Mouse (Mus musculus): ENCODE data around the gene Atp12a. TPM values are rescaled to one million over a fixed set of nuclear protein-coding genes. Genes with fewer than 3 reads are reported as not detected.
A peak's percentile ranks its signal among the peaks of the same experiment; 100 is the strongest.

Gene Atp12a
- polyA plus RNA-seq, 1 experiment from 2014 or later = not detected

DNA sequence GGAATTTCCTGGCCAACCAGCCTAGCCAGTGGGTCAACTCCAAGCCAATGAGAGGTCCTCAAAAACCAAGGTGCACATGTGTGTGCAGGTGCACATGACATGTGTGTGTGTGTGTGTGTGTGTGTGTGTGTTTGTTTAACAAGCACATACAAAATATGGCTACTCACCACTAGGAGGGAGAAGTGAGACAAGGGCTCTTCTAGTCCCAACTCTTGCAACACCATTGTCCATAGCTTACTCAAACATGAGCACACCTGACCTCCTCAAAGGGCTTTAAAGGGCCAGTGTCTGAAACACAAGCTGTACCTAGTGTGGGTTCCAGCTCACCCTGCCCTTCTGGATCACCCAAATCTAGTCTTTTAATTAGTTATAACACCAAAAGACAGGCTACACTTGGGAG lies 12.9 kb downstream of the Atp12a start:
- Histone ChIP-seq H3K27me3 (replicated peaks) (0 out of 2 replicates have a peak, but pooled peaks cover 4% of the 10 kb centered on the region), H3K9ac (no peak overlapping the region), H3K27ac (ENCODE audit: poor library complexity, severe bottlenecking) (no peak overlapping the region), H3K4me1 (replicated peaks) (no peaks in the 10 kb centered on the region), H3K4me2 (no peak overlapping the region), H3K9me3 (replicated peaks) (no peaks in the 10 kb centered on the region), H3K36me3 (no peaks in the 10 kb centered on the region), H3K4me3 (no peak overlapping the region)
- ATAC-seq (ENCODE audit: insufficient number of reproducible peaks, low FRiP score) = no peak

DNA sequence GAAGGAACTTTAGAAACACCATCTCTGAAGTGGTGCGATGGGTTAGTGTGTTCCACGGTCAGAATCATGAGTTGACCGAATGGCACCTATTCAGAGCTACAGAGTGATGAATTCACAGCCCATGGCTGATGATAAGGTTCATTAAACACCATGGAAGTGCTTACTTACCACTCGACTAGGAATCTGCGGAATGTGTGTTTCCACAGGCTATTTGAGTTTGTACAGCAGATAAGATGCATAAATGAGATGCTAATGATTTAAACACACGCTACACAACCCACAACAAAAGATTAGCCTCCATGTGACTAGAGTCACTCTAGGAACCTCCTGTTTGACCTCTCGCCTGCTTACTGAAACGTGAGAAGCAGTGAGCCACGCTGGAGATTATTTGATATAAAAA lies 14.5 kb downstream of the Atp12a start:
- no peaks in the 10 kb centered on the region for H3K9me3 ChIP-seq (replicated peaks)
- WGBS = 53% methylated on average over 9 of the region's 9 CpGs
- H3K4me1 ChIP-seq (replicated peaks) = no peaks in the 10 kb centered on the region
- H3K27ac ChIP-seq (ENCODE audit: poor library complexity, severe bottlenecking) = no peak overlapping the region
- H3K9ac ChIP-seq = no peak overlapping the region
- no peak overlapping the region for H3K4me2 ChIP-seq
- H3K36me3 ChIP-seq = no peaks in the 10 kb centered on the region
- H3K27me3 ChIP-seq (replicated peaks) = no peaks in the 10 kb centered on the region
- H3K4me3 ChIP-seq = no peak overlapping the region
- no peak for ATAC-seq (ENCODE audit: insufficient number of reproducible peaks, low FRiP score)

DNA sequence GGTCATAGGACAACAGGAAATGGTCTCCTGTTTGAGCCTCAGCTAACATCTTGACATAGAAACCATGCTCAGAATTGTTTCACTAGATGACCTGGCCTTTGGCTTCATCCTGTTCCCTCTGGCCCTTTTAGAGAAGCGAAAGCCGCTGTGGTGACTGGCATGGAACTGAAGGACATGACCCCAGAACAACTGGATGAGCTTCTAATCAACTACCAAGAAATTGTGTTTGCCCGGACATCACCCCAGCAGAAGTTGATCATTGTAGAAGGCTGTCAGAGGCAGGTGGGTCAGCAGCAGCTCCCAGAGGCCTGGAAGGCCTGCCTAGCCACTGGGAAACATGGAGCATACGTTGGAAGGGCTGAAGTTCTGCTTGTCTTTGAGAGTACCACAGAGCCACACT lies 17.5 kb downstream of the Atp12a start:
- no peak for ATAC-seq (ENCODE audit: insufficient number of reproducible peaks, low FRiP score)
- Histone ChIP-seq H3K4me2 (no peak overlapping the region), H3K9me3 (replicated peaks) (no peaks in the 10 kb centered on the region), H3K36me3 (no peaks in the 10 kb centered on the region), H3K27me3 (replicated peaks) (no peaks in the 10 kb centered on the region), H3K27ac (ENCODE audit: poor library complexity, severe bottlenecking) (no peak overlapping the region), H3K4me1 (replicated peaks) (no peaks in the 10 kb centered on the region), H3K4me3 (no peak overlapping the region), H3K9ac (no peak overlapping the region)
- WGBS = 74% methylated on average over 4 of the region's 4 CpGs

DNA sequence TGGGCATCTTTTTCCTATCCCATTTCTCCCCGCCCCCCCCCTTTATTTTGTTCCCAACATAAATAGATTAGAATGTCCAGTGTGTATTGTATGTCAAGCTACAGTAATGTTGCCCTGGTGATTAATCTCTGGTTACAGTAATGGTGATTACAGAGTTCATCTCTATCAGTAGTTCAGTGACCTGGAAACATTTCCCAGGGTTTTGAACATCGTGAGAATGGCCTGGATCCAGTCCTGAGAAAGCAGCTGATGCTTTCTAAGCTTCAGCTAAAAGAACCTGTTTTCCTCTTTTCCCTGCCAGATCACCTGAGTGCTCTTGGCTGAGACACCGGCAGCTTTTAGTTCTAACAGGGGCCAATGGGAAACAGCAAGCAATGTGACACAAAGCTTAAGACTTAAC lies 25.4 kb downstream of the Atp12a start:
- no peaks in the 10 kb centered on the region for H3K36me3 ChIP-seq
- no peak for ATAC-seq (ENCODE audit: insufficient number of reproducible peaks, low FRiP score)
- WGBS = 50% methylated on average over 3 of the region's 3 CpGs

DNA sequence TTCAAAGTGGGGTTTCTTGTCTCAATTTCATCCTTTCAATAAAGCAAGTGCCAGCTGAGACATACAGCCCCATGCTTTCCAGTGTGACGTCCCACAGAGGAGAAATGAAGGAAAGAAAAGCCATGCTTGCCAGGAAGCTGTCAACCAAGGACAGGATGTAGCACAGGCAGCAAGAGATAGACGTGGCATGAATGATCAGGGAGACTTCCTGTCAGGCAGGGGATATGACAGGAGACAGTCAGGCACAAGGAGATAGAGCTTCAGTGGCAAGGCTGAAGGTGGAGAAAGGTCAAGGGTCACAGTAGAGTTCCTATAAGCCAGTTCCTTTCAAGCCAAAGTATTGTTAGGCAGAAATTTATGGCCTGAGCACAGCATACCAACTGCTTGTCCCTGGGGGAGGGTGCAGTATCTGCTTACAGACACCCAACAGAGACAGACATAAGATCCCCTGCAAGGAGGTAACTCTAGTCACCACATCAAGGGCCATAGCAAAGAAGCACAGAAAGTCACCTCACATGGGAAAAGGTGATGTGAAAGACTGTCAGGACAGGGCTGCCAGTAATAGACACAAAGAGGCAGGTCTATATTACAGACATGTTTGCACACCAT lies 28.9 kb downstream of the Atp12a start:
- no peaks in the 10 kb centered on the region for H3K36me3 ChIP-seq
- peak; percentile 77; the same call in 1 of the 2 replicates for ATAC-seq (ENCODE audit: insufficient number of reproducible peaks, low FRiP score)
- H3K4me3 ChIP-seq = no peak overlapping the region
- 9% methylated on average over 2 of the region's 2 CpGs for WGBS
- no peak overlapping the region for H3K4me2 ChIP-seq
- no peak overlapping the region for H3K27ac ChIP-seq (ENCODE audit: poor library complexity, severe bottlenecking)
- H3K9me3 ChIP-seq (replicated peaks) = no peaks in the 10 kb centered on the region
- no peaks in the 10 kb centered on the region for H3K27me3 ChIP-seq (replicated peaks)
- peaks cover 10% of the 10 kb centered on the region for H3K4me1 ChIP-seq (replicated peaks)
- H3K9ac ChIP-seq = no peak overlapping the region

More for the DNA sequence above, 25.4 kb downstream of the Atp12a start:
- H3K4me3 ChIP-seq = no peak overlapping the region
- no peak overlapping the region for H3K4me2 ChIP-seq
- H3K9ac ChIP-seq = no peak overlapping the region
- no peaks in the 10 kb centered on the region for H3K9me3 ChIP-seq (replicated peaks)
- H3K27me3 ChIP-seq (replicated peaks) = no peaks in the 10 kb centered on the region
- H3K4me1 ChIP-seq (replicated peaks) = peaks cover 10% of the 10 kb centered on the region
- H3K27ac ChIP-seq (ENCODE audit: poor library complexity, severe bottlenecking) = no peak overlapping the region

DNA sequence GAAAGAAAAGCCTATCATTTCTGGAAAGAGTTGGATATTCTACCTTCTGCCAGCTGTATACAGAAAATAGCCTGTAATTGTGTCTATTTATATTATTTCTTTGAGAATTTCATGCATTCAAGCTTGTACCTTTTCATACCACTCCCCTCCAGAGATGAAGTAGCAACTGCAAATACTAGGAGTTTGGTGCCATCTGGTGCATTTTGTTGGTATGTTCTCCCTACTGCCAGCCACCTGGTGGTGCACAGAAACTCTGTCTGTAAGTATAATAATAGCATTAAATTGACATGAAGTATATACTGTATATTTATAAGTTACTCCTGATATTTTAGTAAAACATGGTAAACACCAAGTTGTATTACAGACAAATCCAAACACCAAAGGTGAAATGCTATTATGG lies 33.1 kb downstream of the Atp12a start:
- H3K4me1 ChIP-seq (replicated peaks) = peaks cover 10% of the 10 kb centered on the region
- H3K36me3 ChIP-seq = no peaks in the 10 kb centered on the region
- no peak overlapping the region for H3K4me2 ChIP-seq
- no peaks in the 10 kb centered on the region for H3K27me3 ChIP-seq (replicated peaks)
- H3K27ac ChIP-seq (ENCODE audit: poor library complexity, severe bottlenecking) = no peak overlapping the region
- no peak for ATAC-seq (ENCODE audit: insufficient number of reproducible peaks, low FRiP score)
- H3K4me3 ChIP-seq = no peak overlapping the region
- H3K9ac ChIP-seq = no peak overlapping the region
- no peaks in the 10 kb centered on the region; the same call in 1 of the 2 replicates for H3K9me3 ChIP-seq (replicated peaks)

DNA sequence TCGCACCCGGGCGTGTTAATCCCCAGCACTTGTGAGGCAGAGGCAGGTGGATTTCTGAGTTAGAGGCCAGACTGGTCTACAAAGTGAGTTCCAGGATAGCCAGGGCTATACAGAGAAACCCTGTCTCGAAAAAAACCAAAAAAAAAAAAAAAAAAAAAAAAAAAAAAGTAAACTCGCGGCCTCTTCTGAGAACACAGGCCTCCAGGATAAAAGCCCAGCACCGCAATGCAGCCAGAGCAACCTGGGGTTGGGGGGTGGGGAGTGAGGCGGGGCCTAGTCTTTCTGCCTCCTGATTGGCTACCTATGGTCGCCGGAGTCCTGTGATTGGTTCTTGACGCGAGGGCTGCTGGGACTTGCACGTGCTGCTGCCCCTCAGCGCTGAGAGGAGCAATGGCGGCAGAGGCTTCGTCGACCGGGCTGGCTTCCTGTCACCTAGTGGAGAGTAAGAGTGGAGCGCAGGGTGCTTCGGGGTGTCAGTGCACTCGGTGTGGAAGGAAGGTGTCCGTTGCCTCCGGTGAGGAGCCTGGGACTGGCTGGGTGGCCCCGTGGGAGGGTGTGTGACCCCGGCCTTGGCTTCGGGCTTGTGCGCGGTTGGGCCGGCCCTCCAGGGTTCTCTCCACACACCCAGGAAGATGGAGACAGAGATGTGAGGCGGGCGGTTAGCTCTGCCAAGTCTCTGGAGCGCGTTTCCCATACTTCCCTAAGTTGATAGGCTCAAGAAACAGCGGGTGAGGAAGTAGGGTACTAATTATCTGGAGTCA lies 37.6 kb downstream of the Atp12a start, which contains the start of gene Rnf17:
Rnf17 (plus strand) TSS at position 271 of the 761 bp plus-strand sequence.
- no peaks in the 10 kb centered on the region for H3K27me3 ChIP-seq (replicated peaks)
- H3K27ac ChIP-seq (ENCODE audit: poor library complexity, severe bottlenecking) = no peak within 1 kb of the TSS
- ATAC-seq (ENCODE audit: insufficient number of reproducible peaks, low FRiP score) = no peak
- no peaks in the 10 kb centered on the region; the same call in 1 of the 2 replicates for H3K9me3 ChIP-seq (replicated peaks)
- H3K4me1 ChIP-seq (replicated peaks) = no peaks in the 10 kb centered on the region
- H3K4me2 ChIP-seq = peak within 1 kb of the TSS; percentile 53
- WGBS = 62% methylated on average over 33 of the region's 34 CpGs
- H3K36me3 ChIP-seq = no peaks in the 10 kb centered on the region
- no peak within 1 kb of the TSS for H3K9ac ChIP-seq
- peak within 1 kb of the TSS; percentile 28 for H3K4me3 ChIP-seq

DNA sequence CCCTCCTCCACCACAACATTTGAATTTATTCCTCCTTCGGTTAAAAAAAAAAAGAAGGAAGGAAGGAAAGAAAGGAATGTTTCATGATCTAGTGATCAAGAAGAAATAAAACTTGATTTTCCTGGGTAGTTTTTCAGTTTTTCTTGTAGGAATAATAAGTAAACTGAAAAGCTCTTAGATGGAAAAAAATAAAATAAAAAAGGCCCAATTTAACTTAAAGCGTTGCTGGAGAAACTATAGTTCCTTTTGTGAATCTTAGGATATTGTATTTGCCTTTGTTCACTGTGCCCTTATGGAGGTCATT lies 38.2 kb downstream of the Atp12a start:
- H3K27me3 ChIP-seq (replicated peaks) = no peaks in the 10 kb centered on the region
- H3K4me1 ChIP-seq (replicated peaks) = no peaks in the 10 kb centered on the region
- no peaks in the 10 kb centered on the region; the same call in 1 of the 2 replicates for H3K9me3 ChIP-seq (replicated peaks)
- no peak for ATAC-seq (ENCODE audit: insufficient number of reproducible peaks, low FRiP score)
- WGBS = 89% methylated on average over 2 of the region's 2 CpGs
- no peaks in the 10 kb centered on the region for H3K36me3 ChIP-seq
- peak overlapping the region; percentile 53; the same call in 1 of the 2 replicates for H3K4me2 ChIP-seq
- H3K27ac ChIP-seq (ENCODE audit: poor library complexity, severe bottlenecking) = no peak overlapping the region
- peak overlapping the region; percentile 28; the same call in 1 of the 2 replicates for H3K4me3 ChIP-seq
- no peak overlapping the region for H3K9ac ChIP-seq

Other genes with a start within 250 kb of the Atp12a start
- gene Gzme, start 244.4 kb upstream of the Atp12a start, polyA plus RNA-seq (2016; fragmentation: Nextera tagmentation; extraction: Ambion mirVana) = not detected in 2 replicates
- gene Gzmd, start 232.5 kb upstream of the Atp12a start, polyA plus RNA-seq (2016; fragmentation: Nextera tagmentation; extraction: Ambion mirVana) = not detected in 2 replicates
- gene Gzmg, start 205.5 kb upstream of the Atp12a start, polyA plus RNA-seq (2016; fragmentation: Nextera tagmentation; extraction: Ambion mirVana) = not detected in 2 replicates
- not detected in 2 replicates for gene Gzmn, start 190.5 kb upstream of the Atp12a start, polyA plus RNA-seq (2016; fragmentation: Nextera tagmentation; extraction: Ambion mirVana)
- not detected in 2 replicates for gene Gzmf, start 153.7 kb upstream of the Atp12a start, polyA plus RNA-seq (2016; fragmentation: Nextera tagmentation; extraction: Ambion mirVana)
- not detected in 2 replicates for gene Gzmc, start 130.4 kb upstream of the Atp12a start, polyA plus RNA-seq (2016; fragmentation: Nextera tagmentation; extraction: Ambion mirVana)
- not detected in 2 replicates for gene Gzmb, start 102.8 kb upstream of the Atp12a start, polyA plus RNA-seq (2016; fragmentation: Nextera tagmentation; extraction: Ambion mirVana)
- gene Rnf17, start 37.5 kb downstream of the Atp12a start, polyA plus RNA-seq (2016; fragmentation: Nextera tagmentation; extraction: Ambion mirVana) = 3.9 and 5.5 TPM in 2 replicates
- 10.7 and 12.8 TPM in 2 replicates for gene Cenpj, start 210.4 kb downstream of the Atp12a start, polyA plus RNA-seq (2016; fragmentation: Nextera tagmentation; extraction: Ambion mirVana)
- gene Parp4, start 210.6 kb downstream of the Atp12a start, polyA plus RNA-seq (2016; fragmentation: Nextera tagmentation; extraction: Ambion mirVana) = 9.9 and 12.3 TPM in 2 replicates

Measured in heart, embryonic 12.5 days (tissue).